Mouse (Mus musculus): ENCODE results near the gene Ucp2.
"Not testable (repeated sequence)": the region's sequence is repeated elsewhere in the genome, so short reads cannot be mapped to it uniquely, and the experiment has no call there.

Ucp2 gene

GRCm38 (mm10) chr7:100480175-100480574, 13.0 kb upstream of the Ucp2 start:
- DNase-seq: no peak

GRCm38 (mm10) chr7:100482046-100482445, 11.1 kb upstream of the Ucp2 start:
- not testable (repeated sequence) for DNase-seq

DNA sequence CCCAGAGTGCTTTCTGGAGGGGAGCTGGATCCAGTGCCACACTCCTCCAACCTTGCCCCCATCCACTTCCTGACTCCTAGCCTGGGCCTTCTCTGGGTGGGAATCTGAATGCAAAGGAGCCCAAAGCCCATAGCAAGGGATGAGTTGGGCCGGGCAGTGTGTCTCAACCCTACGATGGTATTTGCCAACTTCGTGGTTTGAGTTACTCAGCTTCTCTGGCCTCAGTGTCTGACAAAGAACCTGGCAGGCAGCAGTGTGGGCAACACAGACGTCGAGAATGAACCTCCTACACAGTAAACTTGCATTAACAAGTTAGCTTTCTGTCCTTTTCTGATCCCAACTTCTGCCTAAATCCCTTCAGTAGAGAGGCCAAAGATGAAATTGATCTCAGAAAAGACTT, 8.6 kb upstream of the Ucp2 start:
- no peak for DNase-seq

GRCm38 (mm10) chr7:100487301-100487700, 5.8 kb upstream of the Ucp2 start:
- DNase-seq: no peak

DNA sequence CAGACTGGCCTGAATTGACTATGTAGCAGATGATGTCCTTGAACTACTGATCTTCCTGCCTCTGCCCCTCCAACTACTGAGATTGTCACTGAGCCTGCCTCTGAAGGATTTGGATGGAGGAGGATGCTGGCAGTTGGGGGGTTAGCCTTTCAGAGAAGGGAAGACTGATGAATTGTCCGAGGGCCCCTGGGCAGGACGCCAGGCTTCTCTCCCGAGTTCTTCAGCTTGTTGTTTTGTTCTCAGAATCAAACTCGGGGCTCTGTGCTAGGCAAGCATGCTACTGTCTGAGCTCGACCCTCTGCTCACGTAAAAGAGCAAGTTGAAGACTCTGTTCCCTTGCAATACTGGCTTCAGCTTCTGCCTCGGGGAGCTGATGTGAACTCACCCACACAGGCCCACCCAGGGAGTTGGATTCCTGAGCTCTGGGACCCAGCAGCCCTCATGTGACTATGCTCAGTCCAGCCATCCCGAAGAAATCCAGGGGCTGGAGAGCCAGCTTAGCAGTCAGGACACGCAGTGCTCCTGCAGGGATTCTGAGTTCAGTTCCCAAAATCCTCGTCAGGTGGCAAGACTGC, 4.6 kb upstream of the Ucp2 start:
- no peak for DNase-seq

DNA sequence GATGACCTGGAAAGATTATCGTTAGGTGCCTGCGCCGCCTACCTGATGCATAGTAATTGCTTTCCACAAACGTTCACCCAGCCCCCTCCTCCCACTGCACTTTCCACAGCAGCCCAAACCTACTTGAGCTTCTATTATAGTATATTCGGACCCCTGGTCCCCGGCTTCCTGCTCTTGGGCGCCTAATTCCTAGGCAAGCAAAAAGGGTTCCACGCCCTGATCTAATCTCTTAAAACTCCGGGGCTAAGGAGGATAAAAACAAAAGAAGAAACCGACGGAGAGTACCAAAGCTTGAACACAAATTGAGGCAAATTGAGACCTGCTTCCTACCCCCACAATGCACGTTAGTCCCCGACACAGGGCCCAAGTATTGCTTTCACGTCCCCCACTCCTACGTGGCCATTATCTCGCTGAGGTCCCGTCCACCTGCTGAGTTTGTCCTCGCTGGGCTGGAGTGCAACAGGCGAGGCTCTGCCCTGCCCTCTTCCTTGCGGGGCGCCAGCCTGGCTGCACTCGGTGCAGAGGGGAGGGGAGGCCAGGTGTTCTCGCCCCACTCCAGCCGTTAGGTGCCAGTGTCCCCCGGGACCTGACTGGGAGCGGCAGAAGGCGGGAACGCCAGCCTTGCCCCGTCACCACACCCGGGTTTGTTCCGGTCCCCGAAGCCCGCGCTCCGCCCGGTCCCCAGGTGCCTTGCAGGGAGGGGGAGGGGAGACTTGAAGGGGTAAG, 583 bp upstream of the Ucp2 start:
- no peak for DNase-seq

GRCm38 (mm10) chr7:100493484-100494414, 612 bp downstream of the Ucp2 start:
- DNase-seq: no peak

- no peak for DNase-seq
Measured at GRCm38 (mm10) chr7:100494415-100494831, 1.3 kb downstream of the Ucp2 start.

DNA sequence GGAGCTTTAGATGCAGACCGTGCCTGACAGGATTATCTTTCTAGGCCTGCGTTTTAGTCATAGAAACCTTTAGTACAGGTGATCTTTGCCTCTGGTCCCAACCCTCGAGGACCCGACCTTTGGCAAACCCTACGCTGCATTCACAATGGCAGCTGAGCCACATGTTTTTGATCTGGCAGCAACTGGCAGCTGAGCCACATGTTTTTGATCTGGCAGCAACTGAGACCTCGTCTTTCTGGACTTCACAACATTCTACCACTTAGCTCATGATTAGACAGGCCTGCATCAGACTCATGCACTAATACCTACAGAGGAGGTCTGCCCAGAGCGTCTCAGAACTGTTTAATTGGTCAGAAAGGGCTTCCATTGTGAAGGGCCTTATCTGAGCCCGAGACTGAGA, 1.9 kb downstream of the Ucp2 start:
- DNase-seq: no peak

GRCm38 (mm10) chr7:100495581-100496251, 2.6 kb downstream of the Ucp2 start:
- DNase-seq: peak; percentile 67

- no peak for DNase-seq
Measured at GRCm38 (mm10) chr7:100496371-100496770, 3.2 kb downstream of the Ucp2 start.

DNA sequence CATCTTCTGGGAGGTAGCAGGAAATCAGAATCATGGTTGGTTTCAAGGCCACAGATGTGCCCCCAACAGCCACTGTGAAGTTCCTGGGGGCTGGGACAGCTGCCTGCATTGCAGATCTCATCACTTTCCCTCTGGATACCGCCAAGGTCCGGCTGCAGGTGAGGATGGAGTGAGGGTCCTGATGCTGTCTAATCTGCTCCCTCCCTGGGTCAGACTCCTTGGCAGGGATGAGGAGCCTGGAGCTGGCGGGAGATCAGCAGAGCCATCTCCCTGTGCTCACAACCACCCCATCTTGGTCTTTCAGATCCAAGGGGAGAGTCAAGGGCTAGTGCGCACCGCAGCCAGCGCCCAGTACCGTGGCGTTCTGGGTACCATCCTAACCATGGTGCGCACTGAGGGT, 3.7 kb downstream of the Ucp2 start:
- DNase-seq: no peak

DNA sequence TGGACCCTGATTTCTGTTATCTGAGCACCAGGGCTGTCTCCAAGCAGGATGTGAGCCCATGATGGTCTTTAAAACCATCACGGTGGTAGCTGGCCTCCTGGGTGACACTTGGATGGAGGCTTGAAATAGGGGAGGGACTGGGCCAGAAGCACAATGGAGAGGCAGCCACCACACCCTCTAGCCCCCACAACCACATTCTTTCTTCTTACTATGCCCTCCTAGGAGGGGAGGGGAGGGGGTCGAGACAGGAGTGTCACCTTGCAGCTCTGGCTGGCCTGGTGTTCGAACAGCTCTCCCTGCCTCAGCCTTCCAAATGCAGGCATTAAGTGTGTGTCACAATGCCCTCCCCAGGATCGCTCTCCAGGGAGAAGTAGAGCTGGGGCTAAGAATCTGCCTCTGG, 4.3 kb downstream of the Ucp2 start:
- DNase-seq: no peak

GRCm38 (mm10) chr7:100497982-100498381, 4.8 kb downstream of the Ucp2 start:
- DNase-seq: no peak

DNA sequence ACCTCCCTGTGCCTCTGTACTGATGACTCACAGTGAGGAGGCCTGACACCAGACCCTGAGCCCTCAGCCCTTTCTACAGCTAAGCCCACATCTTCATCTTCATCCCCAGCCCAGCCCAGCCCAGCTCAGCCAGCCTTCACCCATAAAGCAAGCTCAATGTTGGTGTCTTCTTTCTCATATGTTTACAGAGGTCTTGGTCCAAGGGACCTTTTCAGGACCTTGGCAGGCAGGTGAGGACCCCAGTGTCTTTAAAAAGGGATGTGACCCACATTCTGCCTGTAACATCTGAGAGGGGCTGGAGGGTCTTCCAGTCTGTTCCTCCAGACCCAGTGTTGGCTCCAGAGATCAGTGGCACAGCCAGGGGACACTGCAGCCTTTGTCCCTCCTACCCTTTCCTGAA, 6.3 kb downstream of the Ucp2 start:
- no peak for DNase-seq

GRCm38 (mm10) chr7:100500276-100500977, 7.3 kb downstream of the Ucp2 start:
- no peak for DNase-seq

GRCm38 (mm10) chr7:100501027-100501843, 8.1 kb downstream of the Ucp2 start:
- no peak for DNase-seq

- DNase-seq: no peak
Measured at GRCm38 (mm10) chr7:100501844-100502373, 8.8 kb downstream of the Ucp2 start.

DNA sequence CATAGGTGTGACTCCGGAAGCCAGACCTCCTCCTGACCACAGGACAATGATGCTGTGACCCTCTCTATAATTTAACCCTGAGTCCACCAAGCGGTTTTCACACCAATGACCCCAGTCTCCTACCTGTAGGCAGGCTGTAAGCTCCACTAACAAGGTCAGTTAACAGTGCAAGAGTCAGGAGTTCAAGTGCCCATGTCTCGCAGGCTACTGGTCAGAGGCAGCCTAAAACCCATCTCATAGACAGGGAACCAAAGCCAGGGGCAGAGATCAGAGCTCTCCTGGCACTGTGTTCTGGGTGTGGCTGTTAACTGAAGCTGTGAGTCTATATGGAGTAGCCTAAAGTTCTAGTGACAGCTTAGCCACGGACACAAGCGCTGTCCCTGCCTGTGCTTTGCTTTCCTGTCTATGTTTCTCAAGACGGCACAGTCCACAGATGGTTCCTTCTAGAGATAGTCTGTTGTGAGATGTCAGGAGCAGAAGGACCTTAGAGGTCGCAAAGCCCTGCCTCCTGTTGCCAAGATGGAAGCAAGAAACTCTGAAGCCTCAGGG, 9.3 kb downstream of the Ucp2 start:
- DNase-seq: no peak

DNA sequence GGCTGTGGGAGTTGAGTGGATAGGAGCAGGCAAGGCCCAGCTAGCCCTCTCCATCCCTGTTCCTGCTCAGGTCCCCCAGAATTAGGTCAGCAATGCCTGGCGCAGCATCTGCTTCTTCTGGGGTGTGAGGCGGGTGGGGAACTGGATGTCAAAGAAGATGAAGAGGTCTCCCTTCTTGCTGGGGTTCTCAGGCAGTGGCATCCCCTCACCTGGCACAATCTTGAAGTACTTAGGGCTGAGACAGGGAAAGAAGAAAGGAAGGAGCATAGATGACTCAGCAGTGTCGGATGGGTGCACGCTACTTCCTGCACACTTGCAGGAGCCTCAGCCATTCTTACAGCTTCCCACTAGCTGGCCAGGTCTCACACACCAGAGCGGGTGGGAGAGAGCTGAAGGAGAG, 9.9 kb downstream of the Ucp2 start:
- DNase-seq: no peak

All from right cerebral cortex, postnatal 14 days (tissue).